ENCODE assay signal across 8 mouse cellular contexts in genomic region chr4:43454041-43454836, GRCm38 (mm10). TPM values are rescaled to one million over a fixed set of nuclear protein-coding genes. Genes with fewer than 3 reads are reported as not detected.
DNase-seq lines count a peak whose midpoint lies in the region; ATAC-seq and TF ChIP-seq lines count a peak whose summit lies in the region.

Gene Cd72, minus strand, starts transcription at chr4:43454628.

- TF ChIP-seq POLR2A in heart, adult 2 months (IDR thresholded peaks at IDR 0.05; ENCODE audit: insufficient read depth, low read depth, low read length), result no peak
- TF ChIP-seq POLR2A in bone marrow macrophage, adult 2 months (IDR thresholded peaks at IDR 0.05; ENCODE audit: borderline replicate concordance, low read depth, low read length), result no peak

- H3K4me3 ChIP-seq in heart, adult 2 months, result peak within 1 kb of the TSS; percentile 16
- H3K4me3 ChIP-seq in bone marrow macrophage, adult 2 months (ENCODE audit: insufficient read depth, low read length), result peak within 1 kb of the TSS; percentile 63
- H3K4me3 ChIP-seq in hindbrain, embryonic 11.5 days (ENCODE audit: low read depth, low read length), result peak within 1 kb of the TSS; percentile 20
- peak within 1 kb of the TSS; percentile 53 for H3K4me3 ChIP-seq in macrophage (ENCODE audit: inconsistent target)

- H3K4me2 ChIP-seq in hindbrain, embryonic 11.5 days (replicated peaks; ENCODE audit: low read depth, low read length), result peak within 1 kb of the TSS; percentile 41

- no peak for TF ChIP-seq EP300 in heart, adult 2 months (IDR thresholded peaks at IDR 0.05; ENCODE audit: insufficient read depth, low read depth, low read length)

- H3K27ac ChIP-seq in heart, adult 2 months, result no peak within 1 kb of the TSS
- peak within 1 kb of the TSS; percentile 46 for H3K27ac ChIP-seq in bone marrow macrophage, adult 2 months (ENCODE audit: insufficient read depth, low read depth, low read length)
- H3K27ac ChIP-seq in hindbrain, embryonic 11.5 days (ENCODE audit: low read depth, low read length), result no peak within 1 kb of the TSS
- peak within 1 kb of the TSS; percentile 78 for H3K27ac ChIP-seq in macrophage

- no peaks in the 10 kb centered on the region for H3K79me2 ChIP-seq in heart, adult 2 months (replicated peaks; ENCODE audit: control insufficient read depth, insufficient read depth, low read length)
- H3K79me2 ChIP-seq in macrophage (ENCODE audit: inconsistent target), result peaks cover 45% of the 10 kb centered on the region

- H3K4me1 ChIP-seq in heart, adult 2 months (ENCODE audit: control insufficient read depth, insufficient read depth, low read length), result peaks cover 4% of the 10 kb centered on the region
- peaks cover 20% of the 10 kb centered on the region for H3K4me1 ChIP-seq in bone marrow macrophage, adult 2 months (ENCODE audit: control insufficient read depth, insufficient read depth, low read length)
- H3K4me1 ChIP-seq in hindbrain, embryonic 11.5 days (replicated peaks; ENCODE audit: control insufficient read depth, insufficient read depth, low read length), result peaks cover 4% of the 10 kb centered on the region; the same call in 1 of the 2 replicates

- no peak for ATAC-seq in hindbrain, embryonic 11.5 days (ENCODE audit: low FRiP score)

- no peaks in the 10 kb centered on the region for H3K27me3 ChIP-seq in heart, adult 2 months (ENCODE audit: control insufficient read depth, insufficient read depth, low read length)
- peaks cover 8% of the 10 kb centered on the region; the same call in 1 of the 2 replicates for H3K27me3 ChIP-seq in hindbrain, embryonic 11.5 days (ENCODE audit: control insufficient read depth, insufficient read depth, low read length)

- DNase-seq in heart, adult 2 months, result peak in 1 of 2 experiments; percentile 53
- no peak for DNase-seq in heart, postnatal 10 days
- peak; percentile 32 for DNase-seq in hindbrain, embryonic 11.5 days (ENCODE audit: low spot score)
- peak; percentile 35 to 69 for DNase-seq in spleen, postnatal 4 days (ENCODE audit: low spot score in 2 of 2)
- DNase-seq in T-cell, adult 2 months (ENCODE audit: low spot score), result no peak
- DNase-seq in kidney, postnatal 10 days, result no peak

- intact Hi-C loops in heart, adult 2 months (cut with DNase I), result no loop called here
- intact Hi-C loops in heart, postnatal 10 days (cut with DNase I), result no loop called here

- H3K9ac ChIP-seq in heart, adult 2 months (ENCODE audit: low read depth, low read length), result peak within 1 kb of the TSS; percentile 15; the same call in 1 of the 2 replicates
- H3K9ac ChIP-seq in hindbrain, embryonic 11.5 days (ENCODE audit: low read depth, low read length), result peak within 1 kb of the TSS; percentile 34; the same call in 1 of the 2 replicates

- no peak for TF ChIP-seq CTCF in heart, adult 2 months (IDR thresholded peaks at IDR 0.05)
- TF ChIP-seq CTCF in bone marrow macrophage, adult 2 months (IDR thresholded peaks at IDR 0.05; ENCODE audit: low read depth, low read length), result no peak; the same call in 1 of the 2 replicates

- no peaks in the 10 kb centered on the region for H3K36me3 ChIP-seq in heart, adult 2 months (ENCODE audit: control insufficient read depth, insufficient read depth, low read length)
- no peaks in the 10 kb centered on the region for H3K36me3 ChIP-seq in hindbrain, embryonic 11.5 days (ENCODE audit: control insufficient read depth, insufficient read depth, low read length)
- peaks cover 25% of the 10 kb centered on the region; the same call in 1 of the 2 replicates for H3K36me3 ChIP-seq in macrophage (ENCODE audit: inconsistent target)

- WGBS in heart, adult 2 months, result 26% methylated on average over 20 of the region's 20 CpGs
- WGBS in hindbrain, embryonic 11.5 days, result 35% methylated on average over 20 of the region's 20 CpGs
- WGBS in macrophage (ENCODE audit: missing documents), result 6% methylated on average over 20 of the region's 20 CpGs

- H3K9me3 ChIP-seq in hindbrain, embryonic 11.5 days (ENCODE audit: control insufficient read depth, low read length), result no peaks in the 10 kb centered on the region

RNA-seq across cellular contexts. Expression of gene Cd72, which starts in this region (rescaled TPM):
- 1 to 10 TPM in 1 of 2 experiments, under 1 TPM in 1; 0.97 to 1.0 TPM for total RNA-seq in heart, adult 2 months (2021)
- polyA plus RNA-seq in heart, adult 2 months (2012; rRNA removed), result 1.8 and 4.8 TPM in 2 replicates
- under 1 TPM; 0.45 to 0.60 TPM for total RNA-seq in heart, postnatal 10 days (2021)
- 854 and 867 TPM in 2 replicates for polyA plus RNA-seq in bone marrow macrophage, adult 2 months (2012; ENCODE audit: insufficient read depth, insufficient read length, missing spikeins)
- 3.0 and 3.7 TPM in 2 replicates for polyA plus RNA-seq in hindbrain, embryonic 11.5 days (2014; fragmentation: Nextera tagmentation; extraction: Ambion mirVana)
- total RNA-seq in macrophage (2018; cell fraction: chromatin; rRNA removed), result 100 to 1,000 TPM in 20 of 26 experiments, 10 to 100 TPM in 6; 23.1 to 382 (median 173) TPM
- 100 to 1,000 TPM in 13 of 26 experiments, 10 to 100 TPM in 13; 47.9 to 276 (median 118) TPM for total RNA-seq in macrophage (2018; cell fraction: cytosol; rRNA removed)
- total RNA-seq in macrophage (2018; cell fraction: nucleus; rRNA removed), result 100 to 1,000 TPM in 21 of 26 experiments, 10 to 100 TPM in 5; 42.9 to 554 (median 170) TPM
- 155 to 199 TPM (median 157 TPM) in 3 replicates for polyA plus RNA-seq in macrophage (2018)

Comparison
In these comparisons a context has a peak if more than half of its experiments do, and no peak if none do; other contexts are left out.
1. RNA of gene Cd72 (polyA plus RNA-seq): 854 to 867 TPM in bone marrow macrophage, adult 2 months and 155 to 199 TPM in macrophage; 1.8 to 4.8 TPM in heart, adult 2 months and 3.0 to 3.7 TPM in hindbrain, embryonic 11.5 days; every median in the first group is over 10 times any median in the second.
2. DNase-seq: peak in hindbrain, embryonic 11.5 days (single experiment) and spleen, postnatal 4 days (2 of 2); none in heart, postnatal 10 days (0 of 2), T-cell, adult 2 months (single experiment) and kidney, postnatal 10 days (single experiment).
3. H3K27ac ChIP-seq: peak in bone marrow macrophage, adult 2 months (single experiment) and macrophage (single experiment); none in heart, adult 2 months (single experiment) and hindbrain, embryonic 11.5 days (single experiment).
4. Peak in every context shown above with its lines, with median percentiles within 50 percentile points of each other: H3K4me3 ChIP-seq.